Mouse (Mus musculus) ES-E14 (cell line): ENCODE measurements at regions not wholly inside any gene's neighbourhood (a gene's known extent, or its start where the extent isn't known, plus 50 kb on each side); places are given as distances from the start of the nearest gene placed in this dataset.

ENCODE experiments used
- DNase-seq: peaks from one replicate; pipeline ENCODE4 v3.0.0-alpha.2; 2013; ENCODE audit warnings: low read depth, low spot score
- H3K27ac ChIP-seq: 2 replicates; pipeline ENCODE4 v1.5.1; 2012; ENCODE audit warnings: low read depth, mild to moderate bottlenecking, low read length, moderate library complexity, mixed read lengths; ENCODE audit not compliant: poor library complexity, insufficient read depth, severe bottlenecking
- H3K36me3 ChIP-seq: 2 replicates; pipeline ENCODE4 v1.6.1; 2012; ENCODE audit warnings: mild to moderate bottlenecking, low read length, moderate library complexity, mixed read lengths; ENCODE audit not compliant: control insufficient read depth, poor library complexity, insufficient read depth, severe bottlenecking
- H3K4me1 ChIP-seq, 2 experiments: fragments of 150-350 bp in 1 of 2; sonication (generic) in 1 of 2; 2 replicates each; pipeline ENCODE4 v1.6.1; 2012; ENCODE audit warnings: low read length in 2 of 2, mild to moderate bottlenecking in 1 of 2, mixed read lengths in 1 of 2; ENCODE audit not compliant: control insufficient read depth in 2 of 2, insufficient read depth in 2 of 2, poor library complexity in 1 of 2
- H3K4me3 ChIP-seq, 2 experiments: fragments of 150-350 bp in 1 of 2; sonication (generic) in 1 of 2; 2 replicates each; pipeline ENCODE4 v1.5.1; 2012; ENCODE audit warnings: low read length in 2 of 2, low read depth in 1 of 2, mild to moderate bottlenecking in 1 of 2, mixed read lengths in 1 of 2; ENCODE audit not compliant: insufficient read depth in 1 of 2, poor library complexity in 1 of 2, severe bottlenecking in 1 of 2
- H3K9ac ChIP-seq: 2 replicates; pipeline ENCODE4 v1.6.1; 2012; ENCODE audit warnings: low read depth, mild to moderate bottlenecking, low read length, mixed read lengths; ENCODE audit not compliant: poor library complexity, insufficient read depth, severe bottlenecking
- H3K9me3 ChIP-seq: fragments of 150-350 bp; sonication (generic); 2 replicates; pipeline ENCODE4 v1.6.1; 2012; ENCODE audit warnings: low read depth, mild to moderate bottlenecking, low read length; ENCODE audit not compliant: control insufficient read depth, insufficient read depth
- CHD2 ChIP-seq: IDR thresholded peaks from 2 replicates; pipeline ENCODE4 v1.6.1; 2014; ENCODE audit warnings: mild to moderate bottlenecking, low read depth, low read length, inconsistent platforms
- HCFC1 ChIP-seq: IDR thresholded peaks from 2 replicates; pipeline ENCODE4 v1.6.1; 2012; ENCODE audit warnings: low read length, inconsistent platforms, borderline replicate concordance; ENCODE audit not compliant: insufficient read depth
- MAFK ChIP-seq: IDR thresholded peaks from 2 replicates; pipeline ENCODE4 v1.6.1; 2014; ENCODE audit warnings: mild to moderate bottlenecking, low read depth, low read length, inconsistent platforms; ENCODE audit not compliant: insufficient read depth
- ZC3H11A ChIP-seq: IDR thresholded peaks from 2 replicates; pipeline ENCODE4 v1.6.1; 2012; ENCODE audit warnings: low read depth, mild to moderate bottlenecking, inconsistent platforms, low read length, borderline replicate concordance
- ZNF384 ChIP-seq: IDR thresholded peaks from 2 replicates; pipeline ENCODE4 v1.6.1; 2012; ENCODE audit warnings: low read depth, low read length, inconsistent platforms
- in situ Hi-C, 2 experiments: fragments of 600-800 bp; cut with MboI; formaldehyde crosslinking; loops; one replicate each; pipeline ENCODE4 v1.15.1; 2025; ENCODE audit warnings: low sequenced_read_pairs in 2 of 2, inconsistent platforms in 1 of 2; ENCODE audit not compliant: unreplicated experiment in 2 of 2

DNA sequence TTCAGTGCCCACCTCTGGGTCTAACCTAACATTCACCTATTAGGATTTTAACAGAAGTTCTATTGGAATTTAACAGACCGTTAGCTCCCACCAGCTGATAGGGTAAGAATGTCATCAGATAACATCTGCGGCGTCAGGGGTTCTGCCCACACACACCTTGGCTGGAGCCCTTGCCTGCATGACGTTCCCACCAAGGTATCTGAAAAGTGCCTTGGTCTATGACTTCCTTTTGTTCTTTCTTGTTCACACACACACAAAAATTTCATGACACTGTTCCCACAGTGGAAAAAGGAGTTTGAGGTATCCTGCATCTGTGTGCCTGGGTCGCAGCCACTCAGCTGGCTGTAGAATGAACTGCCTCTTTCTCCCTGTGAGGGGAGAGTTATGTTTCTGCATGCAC is 134.1 kb upstream of the Lef1 start:
- Histone ChIP-seq H3K9me3 (no peaks in the 10 kb centered on the region), H3K4me1 (peaks cover 0 to 2% of the 10 kb centered on the region in 2 experiments; a peak in 1 of 4 replicates), H3K27ac (no peak overlapping the region), H3K9ac (no peak overlapping the region), H3K4me3 (no peak overlapping the region), H3K36me3 (no peaks in the 10 kb centered on the region)
- in situ Hi-C loops, result no loop called here
- TF ChIP-seq CHD2, result no peak
- no peak for TF ChIP-seq ZNF384
- DNase-seq, result no peak

DNA sequence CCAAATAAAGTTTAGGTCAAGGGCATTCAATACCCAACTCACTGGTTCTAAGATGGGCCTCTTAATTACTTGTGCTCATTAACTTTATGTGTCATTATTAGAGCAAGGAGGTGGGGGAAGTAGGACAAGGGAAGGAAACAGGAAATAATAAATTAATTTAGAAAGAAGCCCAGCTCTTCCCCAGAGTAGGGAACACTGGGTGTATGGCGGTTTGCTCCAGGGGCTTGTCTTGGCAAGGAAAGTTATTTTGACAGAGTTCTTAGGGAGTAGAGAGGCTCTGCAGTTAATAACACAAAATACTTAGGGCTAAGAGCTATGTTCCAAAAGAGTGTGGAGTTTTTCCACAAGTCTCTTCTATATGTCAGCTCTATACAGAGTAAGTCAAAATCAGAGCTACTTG is 135.0 kb upstream of the Lef1 start:
- no peak for TF ChIP-seq ZC3H11A
- no peak for TF ChIP-seq MAFK
- no peak for TF ChIP-seq HCFC1
- TF ChIP-seq ZNF384, result no peak
- no peak for TF ChIP-seq CHD2
- Histone ChIP-seq H3K36me3 (no peaks in the 10 kb centered on the region), H3K4me1 (peaks cover 0 to 2% of the 10 kb centered on the region in 2 experiments; a peak in 1 of 4 replicates), H3K9ac (no peak overlapping the region), H3K27ac (no peak overlapping the region), H3K4me3 (no peak overlapping the region), H3K9me3 (no peaks in the 10 kb centered on the region)
- in situ Hi-C loops, result no loop called here
- no peak for DNase-seq

DNA sequence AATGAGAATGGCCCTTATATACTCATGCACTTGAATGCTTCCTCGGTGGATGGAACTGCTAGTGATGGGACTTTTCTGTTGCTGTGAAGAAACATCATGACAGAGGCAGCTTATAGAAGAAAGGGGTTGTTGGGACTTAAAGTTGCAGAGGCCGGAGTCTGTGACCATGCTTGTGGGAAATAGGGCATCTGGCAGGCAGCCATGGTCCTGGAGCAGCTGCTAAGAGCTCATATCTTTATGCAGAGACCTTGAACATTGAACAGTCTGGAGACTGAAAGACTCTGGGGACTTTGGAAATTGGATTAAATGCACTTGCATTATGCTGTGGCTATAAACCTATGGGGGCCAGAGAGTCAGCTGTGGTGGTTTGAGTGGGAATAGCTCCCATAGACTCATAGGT is 138.1 kb upstream of the Lef1 start:
- Histone ChIP-seq H3K9me3 (no peaks in the 10 kb centered on the region), H3K9ac (no peak overlapping the region), H3K36me3 (no peaks in the 10 kb centered on the region), H3K4me1 (no peaks in the 10 kb centered on the region), H3K4me3 (no peak overlapping the region), H3K27ac (no peak overlapping the region)
- TF ChIP-seq ZNF384 (no peak), ZC3H11A (no peak)
- no peak for DNase-seq
- in situ Hi-C loops, result no loop called here

DNA sequence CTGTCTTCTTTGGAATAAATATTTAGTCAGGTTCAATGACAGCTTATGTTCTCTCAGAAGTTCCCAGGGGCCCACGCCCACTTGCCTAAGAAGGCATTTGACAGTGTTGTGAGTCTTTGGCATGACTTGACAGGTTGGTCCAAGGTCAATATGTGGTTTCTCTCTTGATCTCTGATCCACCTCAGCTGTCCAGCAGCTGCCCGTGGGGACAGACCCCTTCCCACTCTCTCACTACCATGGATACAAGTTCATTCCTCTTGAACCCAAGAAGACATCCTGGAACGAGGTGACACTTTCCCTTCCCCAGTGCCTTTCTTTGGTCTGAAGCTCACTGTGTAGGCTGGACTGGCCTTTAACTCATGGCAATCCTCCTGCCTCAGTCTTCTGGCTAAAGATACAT is 145.0 kb upstream of the Lef1 start:
- Histone ChIP-seq H3K9ac (no peak overlapping the region), H3K4me1 (no peaks in the 10 kb centered on the region), H3K9me3 (no peaks in the 10 kb centered on the region), H3K27ac (no peak overlapping the region), H3K4me3 (no peak overlapping the region), H3K36me3 (no peaks in the 10 kb centered on the region)
- in situ Hi-C loops, result no loop called here
- DNase-seq, result no peak
- TF ChIP-seq MAFK, result no peak
- no peak for TF ChIP-seq ZC3H11A
- no peak for TF ChIP-seq ZNF384
- no peak for TF ChIP-seq HCFC1
- TF ChIP-seq CHD2, result no peak

DNA sequence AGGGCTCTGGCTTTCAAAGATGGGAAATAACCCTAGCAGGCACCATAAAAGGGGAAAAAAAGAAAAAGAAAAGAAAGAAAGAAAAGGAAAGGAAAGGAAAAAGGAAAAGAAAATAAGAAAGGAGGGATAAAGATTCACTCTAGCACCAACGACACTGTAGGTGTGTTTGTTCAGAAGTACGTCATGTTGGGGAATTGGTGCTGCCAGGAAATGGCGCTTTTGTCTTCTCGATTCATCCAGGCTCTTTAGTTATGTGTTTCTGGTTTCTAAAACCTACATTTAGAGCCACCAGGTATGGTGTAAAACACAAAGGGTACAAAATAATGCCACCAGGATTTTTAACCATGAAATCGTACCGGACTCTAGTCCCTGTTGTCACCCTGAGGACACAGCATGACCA is 146.2 kb upstream of the Lef1 start:
- no peak overlapping the region for H3K4me3 ChIP-seq
- H3K9ac ChIP-seq, result no peak overlapping the region
- H3K4me1 ChIP-seq, result no peaks in the 10 kb centered on the region
- H3K36me3 ChIP-seq, result no peaks in the 10 kb centered on the region
- in situ Hi-C loops, result no loop called here
- DNase-seq, result no peak
- TF ChIP-seq HCFC1, result no peak
- no peak for TF ChIP-seq MAFK
- no peak for TF ChIP-seq ZC3H11A
- no peak for TF ChIP-seq ZNF384
- TF ChIP-seq CHD2, result no peak
- no peaks in the 10 kb centered on the region for H3K9me3 ChIP-seq
- H3K27ac ChIP-seq, result no peak overlapping the region
